ENCODE assay signal across 24 mouse cellular contexts in the genomic region with DNA sequence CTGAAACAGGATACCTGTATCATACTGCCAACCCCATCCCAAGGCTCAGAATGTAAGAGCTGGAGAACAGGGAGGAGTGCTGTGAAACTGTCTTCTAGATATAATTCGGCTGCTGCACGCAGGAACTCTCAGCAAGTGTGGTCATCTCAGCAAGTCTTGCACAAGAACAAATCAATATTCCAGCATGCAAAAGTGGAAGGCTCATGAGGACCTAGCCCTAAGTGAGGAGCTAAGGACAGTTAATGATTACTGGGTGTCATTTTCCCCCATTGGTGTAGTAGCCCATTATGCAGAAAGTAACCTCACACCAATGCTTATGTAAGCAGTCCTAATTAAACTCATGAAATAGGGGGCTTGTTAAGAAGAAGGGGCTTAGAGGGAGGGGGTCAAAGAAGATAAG. TPM values are rescaled to one million over a fixed set of nuclear protein-coding genes. Genes with fewer than 3 reads are reported as not detected.
DNase-seq lines count a peak whose midpoint lies in the region; ATAC-seq and TF ChIP-seq lines count a peak whose summit lies in the region.
"Had no signal": no experiment of that assay in that cellular context is flagged by ENCODE, and none has a peak within 500 bp of the region (broad histone marks: within the 10 kb centered on the region; RNA-seq: fewer than 3 reads in every experiment).

No protein-coding gene starts in this region.

- no peak overlapping the region for H3K4me3 ChIP-seq in liver, adult 2 months (ENCODE audit: insufficient read depth, low read depth, low read length)
- no peak overlapping the region for H3K4me3 ChIP-seq in liver, embryonic 11.5 days (ENCODE audit: low read depth, low read length)
- H3K4me3 ChIP-seq in MEL (ENCODE audit: control insufficient read depth in 1 of 2, insufficient read depth in 1 of 2, low read depth in 2 of 2, low read length in 2 of 2): no peak overlapping the region
- H3K4me3 ChIP-seq in liver, embryonic 16.5 days (ENCODE audit: low read depth, low read length): no peak overlapping the region
- H3K4me3 ChIP-seq: embryonic facial prominence, embryonic 10.5 days; embryonic facial prominence, embryonic 12.5 days; forebrain, embryonic 13.5 days; forebrain, embryonic 15.5 days had no signal

- no peak overlapping the region for H3K27ac ChIP-seq in liver, adult 2 months (replicated peaks; ENCODE audit: insufficient read depth, low read depth, low read length)
- H3K27ac ChIP-seq in liver, embryonic 11.5 days (ENCODE audit: low read depth, low read length): no peak overlapping the region
- H3K27ac ChIP-seq in MEL (ENCODE audit: control insufficient read depth, low read depth, low read length): no peak overlapping the region
- H3K27ac ChIP-seq in liver, embryonic 16.5 days (ENCODE audit: low read length): no peak overlapping the region
- H3K27ac ChIP-seq: embryonic facial prominence, embryonic 10.5 days; embryonic facial prominence, embryonic 12.5 days; forebrain, embryonic 13.5 days; forebrain, embryonic 15.5 days had no signal

- H3K9me3 ChIP-seq in liver, embryonic 11.5 days (ENCODE audit: control insufficient read depth, low read length): no peaks in the 10 kb centered on the region
- no peaks in the 10 kb centered on the region for H3K9me3 ChIP-seq in MEL (replicated peaks; ENCODE audit: insufficient read depth, low read length)
- no peaks in the 10 kb centered on the region for H3K9me3 ChIP-seq in liver, embryonic 16.5 days (replicated peaks; ENCODE audit: control insufficient read depth, low read length)
- H3K9me3 ChIP-seq: embryonic facial prominence, embryonic 10.5 days; embryonic facial prominence, embryonic 12.5 days; forebrain, embryonic 13.5 days; forebrain, embryonic 15.5 days; G1E had no signal

- ATAC-seq in liver, embryonic 11.5 days (replicated peaks; ENCODE audit: low FRiP score): no peak
- peak; percentile 63 for ATAC-seq in liver, embryonic 16.5 days (ENCODE audit: low read depth)
- ATAC-seq: CD4-positive, CD25-positive, alpha-beta regulatory T cell, adult 4 months; forebrain, embryonic 13.5 days; forebrain, embryonic 15.5 days had no signal

- 33% methylated on average over 2 of the region's 2 CpGs for WGBS in liver, adult 2 months
- WGBS in liver, embryonic 11.5 days: 83% methylated on average over 2 of the region's 2 CpGs
- 67% methylated on average over 2 of the region's 2 CpGs for WGBS in liver, embryonic 16.5 days (ENCODE audit: insufficient replicate concordance)

- no peak overlapping the region for H3K9ac ChIP-seq in liver, adult 2 months (ENCODE audit: low read depth, low read length)
- H3K9ac ChIP-seq in liver, embryonic 11.5 days (ENCODE audit: low read depth, low read length): no peak overlapping the region
- H3K9ac ChIP-seq in MEL (ENCODE audit: control insufficient read depth, low read depth, low read length, poor library complexity, severe bottlenecking): no peak overlapping the region
- no peak overlapping the region for H3K9ac ChIP-seq in liver, embryonic 16.5 days (ENCODE audit: low read depth, low read length)
- H3K9ac ChIP-seq: embryonic facial prominence, embryonic 12.5 days; forebrain, embryonic 13.5 days; forebrain, embryonic 15.5 days had no signal

- peaks cover 7% of the 10 kb centered on the region for H3K4me1 ChIP-seq in liver, adult 2 months (ENCODE audit: control insufficient read depth, insufficient read depth, low read length)
- no peaks in the 10 kb centered on the region for H3K4me1 ChIP-seq in liver, embryonic 11.5 days (replicated peaks; ENCODE audit: control insufficient read depth, insufficient read depth, low read length)
- H3K4me1 ChIP-seq in MEL (ENCODE audit: control insufficient read depth in 1 of 2, insufficient read depth in 2 of 2, low read length in 2 of 2): no peaks in the 10 kb centered on the region
- no peaks in the 10 kb centered on the region for H3K4me1 ChIP-seq in liver, embryonic 16.5 days (ENCODE audit: control insufficient read depth, low read depth, low read length)
- H3K4me1 ChIP-seq: embryonic facial prominence, embryonic 10.5 days; embryonic facial prominence, embryonic 12.5 days; forebrain, embryonic 13.5 days; forebrain, embryonic 15.5 days had no signal

- TF ChIP-seq RAD21 in MEL (IDR thresholded peaks at IDR 0.05; ENCODE audit: low read depth, low read length): no peak

- TF ChIP-seq CTCF in liver, adult 2 months (IDR thresholded peaks at IDR 0.05; ENCODE audit: low read depth, low read length): no peak
- no peak for TF ChIP-seq CTCF in MEL (IDR thresholded peaks at IDR 0.05 in 2 of 3, conservative IDR thresholded peaks at IDR 0.05 in 1 of 3; ENCODE audit: control insufficient read depth in 1 of 3, insufficient read depth in 1 of 3, low read depth in 2 of 3, low read length in 3 of 3, poor library complexity in 1 of 3, severe bottlenecking in 1 of 3)

- H3K4me2 ChIP-seq in liver, embryonic 11.5 days: no peak overlapping the region
- no peak overlapping the region for H3K4me2 ChIP-seq in liver, embryonic 16.5 days (ENCODE audit: low read depth, low read length)
- H3K4me2 ChIP-seq: embryonic facial prominence, embryonic 12.5 days; forebrain, embryonic 13.5 days; forebrain, embryonic 15.5 days had no signal

- no peak for TF ChIP-seq POLR2A in liver, adult 2 months (IDR thresholded peaks at IDR 0.05; ENCODE audit: extremely low read depth, insufficient read depth, low read length)
- no peak for TF ChIP-seq POLR2A in MEL (IDR thresholded peaks at IDR 0.05; ENCODE audit: control insufficient read depth in 1 of 2, insufficient read depth in 1 of 2, low read depth in 1 of 2, low read length in 2 of 2, poor library complexity in 1 of 2)

- intact Hi-C loops in heart, postnatal 14 days (cut with DNase I): no loop called here

- no peaks in the 10 kb centered on the region for H3K79me2 ChIP-seq in liver, adult 2 months (ENCODE audit: control insufficient read depth, insufficient read depth, low read length)
- H3K79me2 ChIP-seq in MEL (ENCODE audit: control insufficient read depth, insufficient read depth, low read length, poor library complexity): no peaks in the 10 kb centered on the region

- peaks cover 29% of the 10 kb centered on the region for H3K36me3 ChIP-seq in liver, adult 2 months (ENCODE audit: control insufficient read depth, insufficient read depth, low read length)
- H3K36me3 ChIP-seq in liver, embryonic 11.5 days (ENCODE audit: control insufficient read depth, insufficient read depth, low read length): peaks cover 11% of the 10 kb centered on the region
- peaks cover 0 to 42% of the 10 kb centered on the region in 2 experiments; a peak in 3 of 4 replicates for H3K36me3 ChIP-seq in MEL (ENCODE audit: control insufficient read depth in 1 of 2, insufficient read depth in 2 of 2, low read length in 2 of 2)
- peaks cover 12% of the 10 kb centered on the region for H3K36me3 ChIP-seq in liver, embryonic 16.5 days (ENCODE audit: control insufficient read depth, insufficient read depth)

- no peaks in the 10 kb centered on the region for H3K27me3 ChIP-seq in liver, adult 2 months (ENCODE audit: control insufficient read depth, insufficient read depth, low read length)
- H3K27me3 ChIP-seq in liver, embryonic 11.5 days (replicated peaks; ENCODE audit: control insufficient read depth, insufficient read depth, low read length): no peaks in the 10 kb centered on the region
- H3K27me3 ChIP-seq in MEL (ENCODE audit: control insufficient read depth in 1 of 2, insufficient read depth in 2 of 2, low read length in 2 of 2): no peaks in the 10 kb centered on the region
- no peaks in the 10 kb centered on the region for H3K27me3 ChIP-seq in liver, embryonic 16.5 days (ENCODE audit: control insufficient read depth, insufficient read depth, low read depth, low read length)
- H3K27me3 ChIP-seq: CH12.LX; embryonic facial prominence, embryonic 12.5 days; forebrain, embryonic 13.5 days; forebrain, embryonic 15.5 days had no signal

- TF ChIP-seq EP300 in MEL (IDR thresholded peaks at IDR 0.05; ENCODE audit: low read depth in 1 of 2, low read length in 2 of 2): no peak

- peak; percentile 54 for DNase-seq in heart, adult 11 months
- DNase-seq in heart, postnatal 14 days: no peak
- DNase-seq in liver, adult 2 months (ENCODE audit: extremely low read depth, low read depth, low spot score): peak; percentile 88
- DNase-seq in liver, embryonic 11.5 days (ENCODE audit: low spot score): no peak
- DNase-seq in MEL (ENCODE audit: low read depth, low spot score): no peak
- DNase-seq in layer of hippocampus, adult 9-11 months: no peak
- no peak for DNase-seq in gastrocnemius, adult 8-10 months (ENCODE audit: low spot score in 2 of 2)
- DNase-seq: adrenal gland, adult 2 months; adrenal gland, postnatal 10 days; adrenal gland, postnatal 25 days; B cell, adult 2 months; cerebellum, adult 11 months; cerebellum, adult 18-20 months; cerebellum, adult 8-10 months; cerebellum, postnatal 10 days; cerebellum, postnatal 25 days had no signal

TF ChIP-seq in MEL, 35 proteins besides CTCF, POLR2A, EP300 and RAD21:
- TF ChIP-seq ZMIZ1 (IDR thresholded peaks at IDR 0.05; ENCODE audit: low read depth, low read length) (0 out of 2 replicates have a peak, but pooled peaks have one; percentile 9), MYB (IDR thresholded peaks at IDR 0.05; ENCODE audit: low read depth, low read length) (no peak)

RNA-seq across cellular contexts. Expression of a gene that starts 18.3 kb away (rescaled TPM):
- 10 to 100 TPM; 18.5 to 19.0 TPM for total RNA-seq in heart, postnatal 14 days (2021)
- total RNA-seq in liver, adult 2 months (2014; rRNA removed): 11.8 and 18.4 TPM in 2 replicates
- polyA plus RNA-seq in liver, adult 2 months (2012; rRNA removed): 2.7 and 4.6 TPM in 2 replicates
- polyA plus RNA-seq in liver, embryonic 11.5 days (2014; fragmentation: Nextera tagmentation; extraction: Ambion mirVana): 29.9 and 31.6 TPM in 2 replicates
- total RNA-seq in MEL (2012; rRNA removed): 18.7 and 18.8 TPM in 2 replicates
- 10 to 100 TPM in 1 of 2 experiments, not detected in 1; 17.8 TPM for polyA plus RNA-seq in MEL (2012; ENCODE audit: insufficient read depth in 1 of 2, insufficient read length in 2 of 2, low read depth in 1 of 2, low replicate concordance in 2 of 2, missing spikeins in 1 of 2)
- 8.8 and 9.8 TPM in 2 replicates for polyA plus RNA-seq in liver, embryonic 16.5 days (2015; fragmentation: Nextera tagmentation; extraction: Ambion mirVana)
- total RNA-seq in gastrocnemius, adult 8-10 months (2022): 10 to 100 TPM in 2 of 4 experiments, 1 to 10 TPM in 2; 8.5 to 12.6 (median 9.7) TPM

RNA-seq across cellular contexts. Expression of a gene that starts 56.3 kb away (rescaled TPM):
- total RNA-seq in heart, postnatal 14 days (2021): 10 to 100 TPM; 40.1 to 41.5 TPM
- 37.7 and 38.8 TPM in 2 replicates for total RNA-seq in liver, adult 2 months (2014; rRNA removed)
- polyA plus RNA-seq in liver, adult 2 months (2012; rRNA removed): 5.1 and 5.7 TPM in 2 replicates
- 74.1 and 78.8 TPM in 2 replicates for polyA plus RNA-seq in liver, embryonic 11.5 days (2014; fragmentation: Nextera tagmentation; extraction: Ambion mirVana)
- 95.7 and 98.0 TPM in 2 replicates for total RNA-seq in MEL (2012; rRNA removed)
- polyA plus RNA-seq in MEL (2012; ENCODE audit: insufficient read depth in 1 of 2, insufficient read length in 2 of 2, low read depth in 1 of 2, low replicate concordance in 2 of 2, missing spikeins in 1 of 2): 100 to 1,000 TPM in 1 of 2 experiments, 10 to 100 TPM in 1; 58.9 to 145 TPM
- polyA plus RNA-seq in liver, embryonic 16.5 days (2015; fragmentation: Nextera tagmentation; extraction: Ambion mirVana): 36.3 and 38.0 TPM in 2 replicates
- 10 to 100 TPM; 19.2 to 31.6 (median 23.7) TPM for total RNA-seq in gastrocnemius, adult 8-10 months (2022)

Comparison
In these comparisons a context has a peak if more than half of its experiments do, and no peak if none do; other contexts are left out.
1. DNase-seq: peak in heart, adult 11 months (single experiment) and liver, adult 2 months (single experiment); none in heart, postnatal 14 days (0 of 2), liver, embryonic 11.5 days (single experiment), MEL (single experiment), layer of hippocampus, adult 9-11 months (single experiment) and gastrocnemius, adult 8-10 months (0 of 2).